Mouse (Mus musculus): Measurements from ENCODE around the gene Olfr279.

GRCm38 (mm10) chr15:98486433-98487021, 5.7 kb upstream of the Olfr279 start:
- TF ChIP-seq POLR2A (IDR thresholded peaks at IDR 0.05; ENCODE audit: control insufficient read depth, low read depth, low read length) (no peak), CTCF (IDR thresholded peaks at IDR 0.05; ENCODE audit: control insufficient read depth, insufficient read depth, insufficient replicate concordance, low read depth, low read length) (no peak)
